Mouse (Mus musculus) cerebellum, postnatal 36 days (tissue): ENCODE measurements around the gene Gm30737.
"Not testable (repeated sequence)": the region's sequence is repeated elsewhere in the genome, so short reads cannot be mapped to it uniquely, and the experiment has no call there.

Experiments used
- DNase-seq, 2 experiments: peaks; one replicate each; pipeline ENCODE4 v3.0.0; 2021 to 2022; ENCODE audit warnings: mixed read lengths in 2 of 2

The Gm30737 gene

DNA sequence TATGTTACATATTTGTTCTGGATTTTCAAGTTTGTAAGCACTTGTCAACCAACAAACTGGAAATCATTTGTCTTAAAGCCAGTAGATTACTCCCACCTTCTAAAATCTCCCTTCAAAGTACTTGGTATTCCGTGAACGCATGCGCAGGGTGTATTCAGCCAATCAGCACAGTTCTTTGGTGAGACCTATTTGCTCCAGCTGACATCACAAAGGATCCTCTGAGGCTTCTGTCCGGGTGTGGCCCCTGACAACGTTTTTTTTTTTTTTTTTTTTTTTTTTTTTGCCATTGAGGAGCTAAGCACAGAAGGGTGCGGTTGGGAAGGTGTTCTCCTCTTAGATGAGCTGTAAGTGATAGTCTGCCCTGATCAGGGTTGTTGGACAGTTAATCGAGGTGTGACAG, at the start of gene Gm30737:
Gene Gm30737 (plus strand): TSS at position 301 of the 400 bp plus-strand sequence.
- not testable (repeated sequence) for DNase-seq
